Mouse (Mus musculus): ENCODE data around the gene Abi3. TPM values are rescaled to one million over a fixed set of nuclear protein-coding genes. Genes with fewer than 3 reads are reported as not detected.
A peak's percentile ranks its signal among the peaks of the same experiment; 100 is the strongest.

Gene Abi3
- total RNA-seq, 2 experiments from 2014 or later: 2.1 to 16.0 TPM

GRCm38 (mm10) chr11:95794201-95794600 is 48.1 kb downstream of the Abi3 start:
- ATAC-seq (replicated peaks; ENCODE audit: low FRiP score, poor library complexity, severe bottlenecking): no peak

- ATAC-seq (replicated peaks; ENCODE audit: low FRiP score, poor library complexity, severe bottlenecking): peak; percentile 92
Measured at GRCm38 (mm10) chr11:95792950-95793509, 49.2 kb downstream of the Abi3 start.

GRCm38 (mm10) chr11:95791787-95792186 is 50.5 kb downstream of the Abi3 start:
- ATAC-seq (replicated peaks; ENCODE audit: low FRiP score, poor library complexity, severe bottlenecking): no peak

- no peak for ATAC-seq (replicated peaks; ENCODE audit: low FRiP score, poor library complexity, severe bottlenecking)
Measured at GRCm38 (mm10) chr11:95789451-95789891, 52.8 kb downstream of the Abi3 start.

GRCm38 (mm10) chr11:95786511-95786910 is 55.8 kb downstream of the Abi3 start:
- peak; percentile 18; the same call in 1 of the 2 replicates for ATAC-seq (replicated peaks; ENCODE audit: low FRiP score, poor library complexity, severe bottlenecking)

- ATAC-seq (replicated peaks; ENCODE audit: low FRiP score, poor library complexity, severe bottlenecking): no peak
Measured at GRCm38 (mm10) chr11:95785675-95786074, 56.6 kb downstream of the Abi3 start.

- no peak for ATAC-seq (replicated peaks; ENCODE audit: low FRiP score, poor library complexity, severe bottlenecking)
Measured at GRCm38 (mm10) chr11:95783958-95784357, 58.3 kb downstream of the Abi3 start.

GRCm38 (mm10) chr11:95783457-95783856 is 58.8 kb downstream of the Abi3 start:
- no peak for ATAC-seq (replicated peaks; ENCODE audit: low FRiP score, poor library complexity, severe bottlenecking)

- ATAC-seq (replicated peaks; ENCODE audit: low FRiP score, poor library complexity, severe bottlenecking): no peak
Measured at GRCm38 (mm10) chr11:95781557-95781956, 60.7 kb downstream of the Abi3 start.

GRCm38 (mm10) chr11:95780480-95780879 is 61.8 kb downstream of the Abi3 start:
- ATAC-seq (replicated peaks; ENCODE audit: low FRiP score, poor library complexity, severe bottlenecking): no peak

Other genes starting within 250 kb of the Abi3 start
- 12.3 and 17.6 TPM in 2 replicates for gene Phb, start 175.5 kb downstream of the Abi3 start, total RNA-seq (2015; ENCODE audit: low replicate concordance)
- 7.7 and 42.9 TPM in 2 replicates for gene Phb, start 175.5 kb downstream of the Abi3 start, total RNA-seq (2017; ENCODE audit: low replicate concordance)
- 12.3 and 22.6 TPM in 2 replicates for gene Zfp652, start 129.8 kb downstream of the Abi3 start, total RNA-seq (2015; ENCODE audit: low replicate concordance)
- gene Zfp652, start 129.8 kb downstream of the Abi3 start, total RNA-seq (2017; ENCODE audit: low replicate concordance): 9.0 and 23.0 TPM in 2 replicates
- 0.42 and 1.8 TPM in 2 replicates for gene B130006D01Rik, start 118.9 kb downstream of the Abi3 start, total RNA-seq (2015; ENCODE audit: low replicate concordance)
- gene B130006D01Rik, start 118.9 kb downstream of the Abi3 start, total RNA-seq (2017; ENCODE audit: low replicate concordance): 0.61 and 2.6 TPM in 2 replicates
- gene Phospho1, start 18.0 kb downstream of the Abi3 start, total RNA-seq (2015; ENCODE audit: low replicate concordance): 10.1 and 12.6 TPM in 2 replicates
- gene Phospho1, start 18.0 kb downstream of the Abi3 start, total RNA-seq (2017; ENCODE audit: low replicate concordance): 18.6 TPM in 1 of 2 replicates, not detected in the other
- gene Gngt2, start 5.3 kb downstream of the Abi3 start, total RNA-seq (2015; ENCODE audit: low replicate concordance): 26.3 and 28.1 TPM in 2 replicates
- gene Gngt2, start 5.3 kb downstream of the Abi3 start, total RNA-seq (2017; ENCODE audit: low replicate concordance): 14.6 and 20.5 TPM in 2 replicates
- not detected in 2 replicates for gene B4galnt2, start 72.4 kb upstream of the Abi3 start, total RNA-seq (2015; ENCODE audit: low replicate concordance)
- not detected in 2 replicates for gene B4galnt2, start 72.4 kb upstream of the Abi3 start, total RNA-seq (2017; ENCODE audit: low replicate concordance)
- gene Igf2bp1, start 163.5 kb upstream of the Abi3 start, total RNA-seq (2015; ENCODE audit: low replicate concordance): not detected in 2 replicates
- not detected in 2 replicates for gene Igf2bp1, start 163.5 kb upstream of the Abi3 start, total RNA-seq (2017; ENCODE audit: low replicate concordance)
- gene Gip, start 182.1 kb upstream of the Abi3 start, total RNA-seq (2015; ENCODE audit: low replicate concordance): not detected in 2 replicates
- gene Gip, start 182.1 kb upstream of the Abi3 start, total RNA-seq (2017; ENCODE audit: low replicate concordance): not detected in 2 replicates
- 22.0 and 55.8 TPM in 2 replicates for gene Snf8, start 192.4 kb upstream of the Abi3 start, total RNA-seq (2015; ENCODE audit: low replicate concordance)
- 5.6 and 25.9 TPM in 2 replicates for gene Snf8, start 192.4 kb upstream of the Abi3 start, total RNA-seq (2017; ENCODE audit: low replicate concordance)
- gene Ube2z, start 222.9 kb upstream of the Abi3 start, total RNA-seq (2015; ENCODE audit: low replicate concordance): 18.7 and 19.7 TPM in 2 replicates
- 9.7 and 26.2 TPM in 2 replicates for gene Ube2z, start 222.9 kb upstream of the Abi3 start, total RNA-seq (2017; ENCODE audit: low replicate concordance)
- 98.9 and 122 TPM in 2 replicates for gene Atp5g1, start 233.2 kb upstream of the Abi3 start, total RNA-seq (2015; ENCODE audit: low replicate concordance)
- 9.5 and 20.2 TPM in 2 replicates for gene Atp5g1, start 233.2 kb upstream of the Abi3 start, total RNA-seq (2017; ENCODE audit: low replicate concordance)

Measured in erythroid progenitor cell, adult 5-6 weeks (primary cell).